Mouse (Mus musculus): ENCODE results near the gene March9.

Gene March9

GRCm38 (mm10) chr10:127049395-127050118, 10.4 kb downstream of the March9 start:
- H3K27me3 ChIP-seq (ENCODE audit: insufficient read depth, low read length), result peaks cover 43% of the 10 kb centered on the region
- H3K36me3 ChIP-seq (ENCODE audit: insufficient read depth, low read length), result peaks cover 42% of the 10 kb centered on the region
- peaks cover 57% of the 10 kb centered on the region for H3K4me1 ChIP-seq (replicated peaks; ENCODE audit: low read depth, low read length)
- H3K4me3 ChIP-seq (replicated peaks; ENCODE audit: low read length), result peak overlapping the region; percentile 64
- no peak for TF ChIP-seq NANOG (IDR thresholded peaks at IDR 0.05; ENCODE audit: borderline replicate concordance, low read length)
- no peak for TF ChIP-seq POU5F1 (IDR thresholded peaks at IDR 0.05; ENCODE audit: borderline replicate concordance, low read length)
- peak; percentile 18 for TF ChIP-seq CTCF (conservative IDR thresholded peaks at IDR 0.05; ENCODE audit: low read length)
- peaks cover 12% of the 10 kb centered on the region for H3K9me3 ChIP-seq (ENCODE audit: low read length)

GRCm38 (mm10) chr10:127048608-127049394, 11.2 kb downstream of the March9 start:
- H3K9me3 ChIP-seq (ENCODE audit: low read length), result peaks cover 12% of the 10 kb centered on the region
- H3K36me3 ChIP-seq (ENCODE audit: insufficient read depth, low read length), result peaks cover 42% of the 10 kb centered on the region
- no peak for TF ChIP-seq NANOG (IDR thresholded peaks at IDR 0.05; ENCODE audit: borderline replicate concordance, low read length)
- TF ChIP-seq CTCF (conservative IDR thresholded peaks at IDR 0.05; ENCODE audit: low read length), result no peak
- no peak for TF ChIP-seq POU5F1 (IDR thresholded peaks at IDR 0.05; ENCODE audit: borderline replicate concordance, low read length)
- peaks cover 43% of the 10 kb centered on the region for H3K27me3 ChIP-seq (ENCODE audit: insufficient read depth, low read length)
- H3K4me3 ChIP-seq (replicated peaks; ENCODE audit: low read length), result peak overlapping the region; percentile 64
- peaks cover 61% of the 10 kb centered on the region for H3K4me1 ChIP-seq (replicated peaks; ENCODE audit: low read depth, low read length)

GRCm38 (mm10) chr10:127047954-127048353, 12.0 kb downstream of the March9 start, which contains the start of gene Cyp27b1:
Gene Cyp27b1, plus strand, starts transcription at chr10:127048250.
- Histone ChIP-seq H3K4me3 (replicated peaks; ENCODE audit: low read length) (peak within 1 kb of the TSS; percentile 64), H3K9me3 (ENCODE audit: low read length) (peaks cover 12% of the 10 kb centered on the region), H3K36me3 (ENCODE audit: insufficient read depth, low read length) (peaks cover 50% of the 10 kb centered on the region), H3K4me1 (replicated peaks; ENCODE audit: low read depth, low read length) (peaks cover 62% of the 10 kb centered on the region), H3K27me3 (ENCODE audit: insufficient read depth, low read length) (peaks cover 43% of the 10 kb centered on the region)
- TF ChIP-seq NANOG (IDR thresholded peaks at IDR 0.05; ENCODE audit: borderline replicate concordance, low read length), result no peak
- no peak for TF ChIP-seq POU5F1 (IDR thresholded peaks at IDR 0.05; ENCODE audit: borderline replicate concordance, low read length)

- TF ChIP-seq CTCF (conservative IDR thresholded peaks at IDR 0.05; ENCODE audit: low read length) (no peak), NANOG (IDR thresholded peaks at IDR 0.05; ENCODE audit: borderline replicate concordance, low read length) (no peak), POU5F1 (IDR thresholded peaks at IDR 0.05; ENCODE audit: borderline replicate concordance, low read length) (no peak)
- Histone ChIP-seq H3K9me3 (ENCODE audit: low read length) (no peaks in the 10 kb centered on the region), H3K4me1 (replicated peaks; ENCODE audit: low read depth, low read length) (peaks cover 76% of the 10 kb centered on the region), H3K36me3 (ENCODE audit: insufficient read depth, low read length) (peaks cover 53% of the 10 kb centered on the region), H3K4me3 (replicated peaks; ENCODE audit: low read length) (peak overlapping the region; percentile 93), H3K27me3 (ENCODE audit: insufficient read depth, low read length) (peaks cover 8% of the 10 kb centered on the region)
These were observed 16.8 kb downstream of the March9 start for GRCm38 (mm10) chr10:127043187-127043586.

- peaks cover 76% of the 10 kb centered on the region for H3K4me1 ChIP-seq (replicated peaks; ENCODE audit: low read depth, low read length)
- H3K4me3 ChIP-seq (replicated peaks; ENCODE audit: low read length), result peak overlapping the region; percentile 93
- no peak for TF ChIP-seq POU5F1 (IDR thresholded peaks at IDR 0.05; ENCODE audit: borderline replicate concordance, low read length)
- no peak for TF ChIP-seq NANOG (IDR thresholded peaks at IDR 0.05; ENCODE audit: borderline replicate concordance, low read length)
- TF ChIP-seq CTCF (conservative IDR thresholded peaks at IDR 0.05; ENCODE audit: low read length), result no peak
- peaks cover 2% of the 10 kb centered on the region; the same call in 1 of the 2 replicates for H3K27me3 ChIP-seq (ENCODE audit: insufficient read depth, low read length)
- no peaks in the 10 kb centered on the region for H3K9me3 ChIP-seq (ENCODE audit: low read length)
- H3K36me3 ChIP-seq (ENCODE audit: insufficient read depth, low read length), result peaks cover 47% of the 10 kb centered on the region
These were observed 17.4 kb downstream of the March9 start for GRCm38 (mm10) chr10:127042468-127043115.

GRCm38 (mm10) chr10:127041774-127042338, 18.1 kb downstream of the March9 start:
- H3K9me3 ChIP-seq (ENCODE audit: low read length), result no peaks in the 10 kb centered on the region
- TF ChIP-seq NANOG (IDR thresholded peaks at IDR 0.05; ENCODE audit: borderline replicate concordance, low read length), result no peak
- TF ChIP-seq CTCF (conservative IDR thresholded peaks at IDR 0.05; ENCODE audit: low read length), result no peak
- no peak for TF ChIP-seq POU5F1 (IDR thresholded peaks at IDR 0.05; ENCODE audit: borderline replicate concordance, low read length)
- peak overlapping the region; percentile 93 for H3K4me3 ChIP-seq (replicated peaks; ENCODE audit: low read length)
- peaks cover 80% of the 10 kb centered on the region for H3K4me1 ChIP-seq (replicated peaks; ENCODE audit: low read depth, low read length)
- H3K36me3 ChIP-seq (ENCODE audit: insufficient read depth, low read length), result peaks cover 42% of the 10 kb centered on the region
- 0 out of 2 replicates have a peak, but pooled peaks cover 2% of the 10 kb centered on the region for H3K27me3 ChIP-seq (ENCODE audit: insufficient read depth, low read length)

- TF ChIP-seq POU5F1 (IDR thresholded peaks at IDR 0.05; ENCODE audit: borderline replicate concordance, low read length) (no peak), CTCF (conservative IDR thresholded peaks at IDR 0.05; ENCODE audit: low read length) (no peak), NANOG (IDR thresholded peaks at IDR 0.05; ENCODE audit: borderline replicate concordance, low read length) (no peak)
- Histone ChIP-seq H3K36me3 (ENCODE audit: insufficient read depth, low read length) (peaks cover 38% of the 10 kb centered on the region), H3K4me3 (replicated peaks; ENCODE audit: low read length) (peak within 1 kb of the TSS; percentile 93), H3K4me1 (replicated peaks; ENCODE audit: low read depth, low read length) (peaks cover 80% of the 10 kb centered on the region), H3K9me3 (ENCODE audit: low read length) (no peaks in the 10 kb centered on the region), H3K27me3 (ENCODE audit: insufficient read depth, low read length) (0 out of 2 replicates have a peak, but pooled peaks cover 2% of the 10 kb centered on the region)
These were observed 18.7 kb downstream of the March9 start, which contains the start of the genes Mettl1 and Eef1akmt3 for GRCm38 (mm10) chr10:127041274-127041766. Gene Mettl1, plus strand, starts transcription at chr10:127041414. Gene Eef1akmt3, minus strand, starts transcription at chr10:127041513.

All from E14TG2a.4 (cell line).